ENCODE assay signal across 7 mouse cellular contexts in the genomic region with DNA sequence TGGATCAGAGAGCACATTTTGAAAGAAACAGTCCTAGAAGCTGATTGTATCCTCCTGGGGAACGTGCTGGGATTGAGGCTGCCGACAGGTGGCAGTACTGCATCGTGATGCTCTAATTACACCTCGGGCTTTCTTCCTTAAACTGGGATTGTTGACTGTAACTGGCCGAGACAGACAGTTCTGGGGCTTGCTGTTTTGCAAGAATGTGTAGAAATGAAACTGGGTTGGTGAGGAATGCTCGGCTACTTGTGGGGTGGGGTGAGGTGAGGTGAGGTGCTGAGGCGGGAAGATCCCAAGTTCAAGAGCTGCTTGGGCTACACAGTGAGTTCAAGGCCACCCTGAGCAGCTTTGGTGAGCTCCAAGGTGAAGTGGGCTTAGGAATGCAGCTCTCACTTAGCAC. TPM values are rescaled to one million over a fixed set of nuclear protein-coding genes. Genes with fewer than 3 reads are reported as not detected.
A peak's percentile ranks its signal among the peaks of the same experiment; 100 is the strongest.
DNase-seq lines count a peak whose midpoint lies in the region; ATAC-seq lines count a peak whose summit lies in the region.

No protein-coding gene starts in this region.

- WGBS in intestine, embryonic 14.5 days = 4% methylated on average over 7 of the region's 7 CpGs
- 5% methylated on average over 7 of the region's 7 CpGs for WGBS in midbrain, embryonic 10.5 days

- DNase-seq in adipocyte (ENCODE audit: low spot score) = peak; percentile 94
- peak; percentile 77 to 83 for DNase-seq in cerebellum, postnatal 25 days
- DNase-seq in frontal cortex, postnatal 25 days (ENCODE audit: low spot score in 2 of 2) = peak; percentile 47 to 64
- DNase-seq in intestine, embryonic 14.5 days (ENCODE audit: low spot score) = peak; percentile 95
- DNase-seq in left cerebral cortex, postnatal 14 days (ENCODE audit: low spot score in 2 of 2) = peak; percentile 77 to 79
- DNase-seq in midbrain, embryonic 10.5 days (ENCODE audit: low spot score) = peak; percentile 83
- peak; percentile 82 for DNase-seq in right cerebral cortex, postnatal 4 days

- peaks cover 5% of the 10 kb centered on the region for H3K4me1 ChIP-seq in intestine, embryonic 14.5 days (replicated peaks; ENCODE audit: control insufficient read depth, insufficient read depth, low read length)
- H3K4me1 ChIP-seq in midbrain, embryonic 10.5 days = no peaks in the 10 kb centered on the region

- H3K27ac ChIP-seq in intestine, embryonic 14.5 days (ENCODE audit: low read depth) = peak overlapping the region; percentile 13; the same call in 1 of the 2 replicates
- peak overlapping the region; percentile 29; the same call in 1 of the 2 replicates for H3K27ac ChIP-seq in midbrain, embryonic 10.5 days (replicated peaks)

- H3K4me2 ChIP-seq in intestine, embryonic 14.5 days (ENCODE audit: low read length) = no peak overlapping the region

- H3K27me3 ChIP-seq in intestine, embryonic 14.5 days (replicated peaks; ENCODE audit: control insufficient read depth, insufficient read depth, low read length) = no peaks in the 10 kb centered on the region
- peaks cover 8% of the 10 kb centered on the region; the same call in 1 of the 2 replicates for H3K27me3 ChIP-seq in midbrain, embryonic 10.5 days (ENCODE audit: low read depth, poor library complexity, severe bottlenecking)

- H3K9me3 ChIP-seq in intestine, embryonic 14.5 days (ENCODE audit: control insufficient read depth, low read length) = peaks cover 3% of the 10 kb centered on the region; the same call in 1 of the 2 replicates
- H3K9me3 ChIP-seq in midbrain, embryonic 10.5 days (replicated peaks) = no peaks in the 10 kb centered on the region

- H3K4me3 ChIP-seq in intestine, embryonic 14.5 days (ENCODE audit: low read depth, low read length) = no peak overlapping the region
- no peak overlapping the region for H3K4me3 ChIP-seq in midbrain, embryonic 10.5 days

- H3K36me3 ChIP-seq in intestine, embryonic 14.5 days (ENCODE audit: control insufficient read depth, insufficient read depth, low read length) = no peaks in the 10 kb centered on the region
- H3K36me3 ChIP-seq in midbrain, embryonic 10.5 days = no peaks in the 10 kb centered on the region

- intact Hi-C loops in left cerebral cortex, postnatal 14 days (cut with DNase I) = loop anchor here (2.0 to 10.0 kb wide), 4 partner anchors 59 to 481 kb away; no protein-coding TSS in a partner anchor

- H3K9ac ChIP-seq in intestine, embryonic 14.5 days (ENCODE audit: low read length) = no peak overlapping the region

- ATAC-seq in intestine, embryonic 14.5 days (replicated peaks; ENCODE audit: low FRiP score, low TSS enrichment, low read depth) = peak; percentile 74; the same call in 1 of the 2 replicates

RNA-seq across cellular contexts. Expression of a gene that starts 55.7 kb away (rescaled TPM):
- 0.26 and 0.38 TPM in 2 replicates for polyA plus RNA-seq in intestine, embryonic 14.5 days (2014; fragmentation: Nextera tagmentation; extraction: Ambion mirVana)
- under 1 TPM in 1 of 2 experiments, not detected in 1; 0.36 TPM for total RNA-seq in left cerebral cortex, postnatal 14 days (2021)
- polyA plus RNA-seq in midbrain, embryonic 10.5 days (2016; fragmentation: Nextera tagmentation; extraction: Ambion mirVana) = 0.11 and 0.27 TPM in 2 replicates
